Mouse (Mus musculus) forebrain, embryonic 13.5 days (tissue): ENCODE data around the gene D130043K22Rik. TPM values are rescaled to one million over a fixed set of nuclear protein-coding genes. Genes with fewer than 3 reads are reported as not detected.

Experiments used
- ATAC-seq: fragments of 200-750 bp; cut with Nextera tagmentation; 2 replicates; pipeline ENCODE4 v1.8.0; 2017
- H3K27ac ChIP-seq: fragments of 300-500 bp; sonication (generic); 2 replicates; pipeline ENCODE4 v1.5.1; 2015; ENCODE audit warnings: inconsistent platforms, mild to moderate bottlenecking, moderate library complexity
- H3K27me3 ChIP-seq: fragments of 300-500 bp; sonication (generic); 2 replicates; pipeline ENCODE4 v1.6.1; 2015; ENCODE audit warnings: mild to moderate bottlenecking, inconsistent platforms
- H3K36me3 ChIP-seq: fragments of 300-500 bp; sonication (generic); 2 replicates; pipeline ENCODE4 v1.6.1; 2015; ENCODE audit warnings: mild to moderate bottlenecking, inconsistent platforms; ENCODE audit not compliant: poor library complexity, severe bottlenecking
- H3K4me1 ChIP-seq: fragments of 300-500 bp; sonication (generic); 2 replicates; pipeline ENCODE4 v1.6.1; 2015; ENCODE audit warnings: inconsistent platforms
- H3K4me2 ChIP-seq: fragments of 300-500 bp; sonication (generic); 2 replicates; pipeline ENCODE4 v1.6.1; 2015; ENCODE audit warnings: inconsistent platforms, mild to moderate bottlenecking, moderate library complexity
- H3K4me3 ChIP-seq: fragments of 300-500 bp; sonication (generic); 2 replicates; pipeline ENCODE4 v1.5.1; 2015; ENCODE audit warnings: mild to moderate bottlenecking, inconsistent platforms
- H3K9ac ChIP-seq: fragments of 300-500 bp; sonication (generic); 2 replicates; pipeline ENCODE4 v1.6.1; 2015; ENCODE audit warnings: mild to moderate bottlenecking, inconsistent platforms
- H3K9me3 ChIP-seq: fragments of 300-500 bp; sonication (generic); replicated peaks from 2 replicates; pipeline ENCODE4 v1.6.1; 2016; ENCODE audit warnings: inconsistent platforms
- WGBS: fragments of 180-500 bp; shearing (Covaris S2); methylation state at CpG from one replicate; pipeline ENCODE4 v1.1.7; 2015; 5-methylcytosine and 5-hydroxymethylcytosine counted together
- polyA plus RNA-seq: library from polyadenylated mRNA; unstranded; fragments of >200 nt; fragmentation: Nextera tagmentation; extraction: Ambion mirVana; gene quantifications from 2 replicates; pipeline ENCODE4 v1.2.1, GENCODE M21; 2015

Gene D130043K22Rik
- polyA plus RNA-seq, 1 experiment from 2014 or later, result 0.96 TPM

GRCm38 (mm10) chr13:24839831-24840230 lies 5.1 kb upstream of the D130043K22Rik start:
- no peak overlapping the region for H3K27ac ChIP-seq
- 89% methylated on average over 3 of the region's 3 CpGs for WGBS

GRCm38 (mm10) chr13:24841702-24842101 lies 3.2 kb upstream of the D130043K22Rik start:
- no peak overlapping the region for H3K4me2 ChIP-seq
- 93% methylated on average over 3 of the region's 3 CpGs for WGBS

More at GRCm38 (mm10) chr13:24839831-24840230, 5.1 kb upstream of the D130043K22Rik start:
- no peak for ATAC-seq
- H3K36me3 ChIP-seq, result peaks cover 26% of the 10 kb centered on the region
- H3K4me1 ChIP-seq, result peaks cover 7% of the 10 kb centered on the region
- H3K4me3 ChIP-seq, result no peak overlapping the region
- no peaks in the 10 kb centered on the region for H3K9me3 ChIP-seq
- no peak overlapping the region for H3K4me2 ChIP-seq
- no peaks in the 10 kb centered on the region for H3K27me3 ChIP-seq
- no peak overlapping the region for H3K9ac ChIP-seq

GRCm38 (mm10) chr13:24849318-24849717 lies 4.4 kb downstream of the D130043K22Rik start:
- no peak for ATAC-seq
- Histone ChIP-seq H3K9me3 (no peaks in the 10 kb centered on the region), H3K36me3 (no peaks in the 10 kb centered on the region), H3K4me3 (no peak overlapping the region), H3K27ac (no peak overlapping the region), H3K27me3 (no peaks in the 10 kb centered on the region), H3K4me2 (no peak overlapping the region), H3K4me1 (peaks cover 13% of the 10 kb centered on the region), H3K9ac (no peak overlapping the region)
- 89% methylated on average over 4 of the region's 4 CpGs for WGBS

More at GRCm38 (mm10) chr13:24841702-24842101, 3.2 kb upstream of the D130043K22Rik start:
- no peaks in the 10 kb centered on the region for H3K27me3 ChIP-seq
- H3K4me1 ChIP-seq, result peaks cover 13% of the 10 kb centered on the region
- H3K9ac ChIP-seq, result no peak overlapping the region
- peaks cover 26% of the 10 kb centered on the region for H3K36me3 ChIP-seq
- H3K4me3 ChIP-seq, result no peak overlapping the region
- no peaks in the 10 kb centered on the region for H3K9me3 ChIP-seq
- H3K27ac ChIP-seq, result no peak overlapping the region
- ATAC-seq, result no peak

GRCm38 (mm10) chr13:24851989-24852388 lies 7.1 kb downstream of the D130043K22Rik start:
- H3K9me3 ChIP-seq, result no peaks in the 10 kb centered on the region

GRCm38 (mm10) chr13:24852570-24852969 lies 7.6 kb downstream of the D130043K22Rik start:
- Histone ChIP-seq H3K4me3 (no peak overlapping the region), H3K4me2 (no peak overlapping the region), H3K9me3 (no peaks in the 10 kb centered on the region), H3K36me3 (no peaks in the 10 kb centered on the region), H3K4me1 (no peaks in the 10 kb centered on the region), H3K9ac (no peak overlapping the region), H3K27ac (no peak overlapping the region), H3K27me3 (no peaks in the 10 kb centered on the region)
- 84% methylated on average over 3 of the region's 3 CpGs for WGBS
- no peak for ATAC-seq

More at GRCm38 (mm10) chr13:24851989-24852388, 7.1 kb downstream of the D130043K22Rik start:
- Histone ChIP-seq H3K9ac (no peak overlapping the region), H3K36me3 (no peaks in the 10 kb centered on the region), H3K4me3 (no peak overlapping the region), H3K4me2 (no peak overlapping the region), H3K4me1 (no peaks in the 10 kb centered on the region), H3K27ac (no peak overlapping the region), H3K27me3 (no peaks in the 10 kb centered on the region)
- WGBS, result 84% methylated on average over 2 of the region's 2 CpGs
- no peak for ATAC-seq

GRCm38 (mm10) chr13:24859115-24859514 lies 14.2 kb downstream of the D130043K22Rik start:
- Histone ChIP-seq H3K9me3 (no peaks in the 10 kb centered on the region), H3K9ac (no peak overlapping the region), H3K36me3 (no peaks in the 10 kb centered on the region), H3K4me2 (no peak overlapping the region), H3K27ac (no peak overlapping the region), H3K4me1 (no peaks in the 10 kb centered on the region), H3K27me3 (no peaks in the 10 kb centered on the region), H3K4me3 (no peak overlapping the region)
- no peak for ATAC-seq

GRCm38 (mm10) chr13:24861084-24861483 lies 16.1 kb downstream of the D130043K22Rik start:
- Histone ChIP-seq H3K9me3 (no peaks in the 10 kb centered on the region), H3K27me3 (no peaks in the 10 kb centered on the region), H3K27ac (no peak overlapping the region), H3K4me2 (no peak overlapping the region), H3K9ac (no peak overlapping the region), H3K4me3 (no peak overlapping the region), H3K4me1 (no peaks in the 10 kb centered on the region), H3K36me3 (no peaks in the 10 kb centered on the region)
- no peak for ATAC-seq
- WGBS, result 82% methylated on average over 12 of the region's 12 CpGs

GRCm38 (mm10) chr13:24862021-24862420 lies 17.1 kb downstream of the D130043K22Rik start:
- Histone ChIP-seq H3K27ac (no peak overlapping the region), H3K4me1 (no peaks in the 10 kb centered on the region), H3K36me3 (no peaks in the 10 kb centered on the region), H3K27me3 (no peaks in the 10 kb centered on the region), H3K4me2 (no peak overlapping the region), H3K4me3 (no peak overlapping the region), H3K9ac (no peak overlapping the region), H3K9me3 (no peaks in the 10 kb centered on the region)
- 83% methylated on average over 7 of the region's 7 CpGs for WGBS
- no peak for ATAC-seq

- no peaks in the 10 kb centered on the region for H3K9me3 ChIP-seq
- H3K4me1 ChIP-seq, result no peaks in the 10 kb centered on the region
- no peak for ATAC-seq
- no peak overlapping the region for H3K9ac ChIP-seq
- H3K27ac ChIP-seq, result no peak overlapping the region
- no peak overlapping the region for H3K4me3 ChIP-seq
- H3K27me3 ChIP-seq, result no peaks in the 10 kb centered on the region
- no peak overlapping the region for H3K4me2 ChIP-seq
- WGBS, result 64% methylated on average over 7 of the region's 7 CpGs
- no peaks in the 10 kb centered on the region for H3K36me3 ChIP-seq
Measured at GRCm38 (mm10) chr13:24862520-24862919, 17.6 kb downstream of the D130043K22Rik start.

GRCm38 (mm10) chr13:24866430-24867402 lies 21.8 kb downstream of the D130043K22Rik start:
- no peak overlapping the region for H3K4me3 ChIP-seq
- 77% methylated on average over 9 of the region's 9 CpGs for WGBS
- no peaks in the 10 kb centered on the region for H3K9me3 ChIP-seq
- no peaks in the 10 kb centered on the region for H3K4me1 ChIP-seq
- no peaks in the 10 kb centered on the region for H3K36me3 ChIP-seq
- H3K9ac ChIP-seq, result no peak overlapping the region
- no peak overlapping the region for H3K27ac ChIP-seq
- ATAC-seq, result no peak
- no peaks in the 10 kb centered on the region for H3K27me3 ChIP-seq
- H3K4me2 ChIP-seq, result no peak overlapping the region

GRCm38 (mm10) chr13:24867789-24868188 lies 22.9 kb downstream of the D130043K22Rik start:
- Histone ChIP-seq H3K9me3 (no peaks in the 10 kb centered on the region), H3K9ac (no peak overlapping the region), H3K27me3 (no peaks in the 10 kb centered on the region), H3K4me2 (no peak overlapping the region), H3K4me3 (no peak overlapping the region), H3K36me3 (no peaks in the 10 kb centered on the region), H3K27ac (no peak overlapping the region), H3K4me1 (no peaks in the 10 kb centered on the region)
- 93% methylated on average over 10 of the region's 10 CpGs for WGBS
- no peak for ATAC-seq

- no peaks in the 10 kb centered on the region for H3K27me3 ChIP-seq
- WGBS, result 88% methylated on average over 7 of the region's 7 CpGs
- no peak overlapping the region for H3K4me2 ChIP-seq
- no peak overlapping the region for H3K27ac ChIP-seq
- no peak for ATAC-seq
- no peaks in the 10 kb centered on the region for H3K36me3 ChIP-seq
- H3K9me3 ChIP-seq, result no peaks in the 10 kb centered on the region
- no peak overlapping the region for H3K9ac ChIP-seq
- H3K4me3 ChIP-seq, result no peak overlapping the region
- no peaks in the 10 kb centered on the region for H3K4me1 ChIP-seq
Measured at GRCm38 (mm10) chr13:24868233-24868632, 23.3 kb downstream of the D130043K22Rik start.
